Mouse (Mus musculus) T-cell, adult 2 months (primary cell): ENCODE measurements around the gene Ch25h.

ENCODE experiments used
- DNase-seq: peaks from one replicate; pipeline ENCODE4 v3.0.0; 2022; ENCODE audit warnings: low spot score

The Ch25h gene

GRCm38 (mm10) chr19:34468794-34469193 lies 6.2 kb downstream of the Ch25h start:
- DNase-seq = no peak

GRCm38 (mm10) chr19:34468216-34468615 lies 6.7 kb downstream of the Ch25h start:
- no peak for DNase-seq

GRCm38 (mm10) chr19:34464453-34464852 lies 10.5 kb downstream of the Ch25h start:
- DNase-seq = no peak

- no peak for DNase-seq
Observed at GRCm38 (mm10) chr19:34461451-34462019, 13.4 kb downstream of the Ch25h start.

GRCm38 (mm10) chr19:34450784-34451370 lies 24.1 kb downstream of the Ch25h start:
- no peak for DNase-seq

GRCm38 (mm10) chr19:34448851-34449250 lies 26.1 kb downstream of the Ch25h start:
- DNase-seq = no peak

GRCm38 (mm10) chr19:34445410-34446012 lies 29.5 kb downstream of the Ch25h start:
- no peak for DNase-seq

- no peak for DNase-seq
Observed at GRCm38 (mm10) chr19:34444785-34445184, 30.2 kb downstream of the Ch25h start.

- no peak for DNase-seq
Observed at GRCm38 (mm10) chr19:34441979-34442378, 33.0 kb downstream of the Ch25h start.

GRCm38 (mm10) chr19:34435197-34435611 lies 39.8 kb downstream of the Ch25h start:
- no peak for DNase-seq

GRCm38 (mm10) chr19:34431314-34431713 lies 43.6 kb downstream of the Ch25h start:
- no peak for DNase-seq

- DNase-seq = no peak
Observed at GRCm38 (mm10) chr19:34423783-34424335, 51.1 kb downstream of the Ch25h start.
